Mouse (Mus musculus) neural tube, embryonic 14.5 days (tissue): Measurements from ENCODE around the gene Adh7. TPM values are rescaled to one million over a fixed set of nuclear protein-coding genes. Genes with fewer than 3 reads are reported as not detected.

ENCODE experiments used
- ATAC-seq: fragments of 200-750 bp; cut with Nextera tagmentation; 2 replicates; pipeline ENCODE4 v1.8.0; 2017; ENCODE audit warnings: low read depth, mild to moderate bottlenecking, moderate TSS enrichment, moderate library complexity
- H3K27ac ChIP-seq: fragments of 300-500 bp; sonication (generic); 2 replicates; pipeline ENCODE4 v1.5.1; 2014; ENCODE audit warnings: low read depth, mild to moderate bottlenecking, control low read depth, low read length, moderate library complexity, mixed read lengths
- H3K27me3 ChIP-seq: fragments of 300-500 bp; sonication (generic); 2 replicates; pipeline ENCODE4 v1.6.1; 2014; ENCODE audit warnings: low read length; ENCODE audit not compliant: control insufficient read depth, insufficient read depth
- H3K36me3 ChIP-seq: fragments of 300-500 bp; sonication (generic); 2 replicates; pipeline ENCODE4 v1.6.1; 2014; ENCODE audit warnings: low read length, mixed read lengths; ENCODE audit not compliant: control insufficient read depth, insufficient read depth
- H3K4me1 ChIP-seq: fragments of 300-500 bp; sonication (generic); 2 replicates; pipeline ENCODE4 v1.6.1; 2014; ENCODE audit warnings: low read length; ENCODE audit not compliant: control insufficient read depth, insufficient read depth
- H3K4me2 ChIP-seq: fragments of 300-500 bp; sonication (generic); 2 replicates; pipeline ENCODE4 v1.6.1; 2014; ENCODE audit warnings: mild to moderate bottlenecking, low read depth, low read length, control low read depth
- H3K4me3 ChIP-seq: fragments of 300-500 bp; sonication (generic); 2 replicates; pipeline ENCODE4 v1.5.1; 2014; ENCODE audit warnings: low read depth, low read length, control low read depth, mixed read lengths
- H3K9ac ChIP-seq: fragments of 300-500 bp; sonication (generic); replicated peaks from 2 replicates; pipeline ENCODE4 v1.6.1; 2014; ENCODE audit warnings: low read depth, mild to moderate bottlenecking, control low read depth, low read length, mixed read lengths
- H3K9me3 ChIP-seq: fragments of 300-500 bp; sonication (generic); 2 replicates; pipeline ENCODE4 v1.6.1; 2016; ENCODE audit warnings: low read length; ENCODE audit not compliant: control insufficient read depth
- WGBS: fragments of 180-500 bp; shearing (Covaris S2); extraction: QIAGEN DNeasy Blood & Tissue Kit; methylation state at CpG from one replicate; pipeline ENCODE4 v1.1.7; 2014; 5-methylcytosine and 5-hydroxymethylcytosine counted together
- polyA plus RNA-seq: library from polyadenylated mRNA; unstranded; fragments of >200 nt; fragmentation: Nextera tagmentation; extraction: Ambion mirVana; gene quantifications from 2 replicates; pipeline ENCODE4 v1.2.1, GENCODE M21; 2014

Gene Adh7
- polyA plus RNA-seq, 1 experiment from 2014 or later: 0.54 TPM

GRCm38 (mm10) chr3:138255366-138255765 is 37.8 kb downstream of the Adh7 start:
- Histone ChIP-seq H3K4me3 (no peak overlapping the region), H3K36me3 (no peaks in the 10 kb centered on the region), H3K27ac (no peak overlapping the region), H3K27me3 (no peaks in the 10 kb centered on the region), H3K4me1 (no peaks in the 10 kb centered on the region), H3K9me3 (no peaks in the 10 kb centered on the region), H3K4me2 (no peak overlapping the region), H3K9ac (no peak overlapping the region)
- 34% methylated on average over 3 of the region's 3 CpGs for WGBS
- ATAC-seq: no peak

GRCm38 (mm10) chr3:138255780-138256550 is 38.4 kb downstream of the Adh7 start:
- Histone ChIP-seq H3K9me3 (no peaks in the 10 kb centered on the region), H3K4me3 (no peak overlapping the region), H3K9ac (no peak overlapping the region), H3K4me2 (no peak overlapping the region), H3K27ac (no peak overlapping the region), H3K27me3 (no peaks in the 10 kb centered on the region), H3K36me3 (no peaks in the 10 kb centered on the region), H3K4me1 (no peaks in the 10 kb centered on the region)
- no peak for ATAC-seq
- WGBS: 88% methylated on average over 9 of the region's 9 CpGs

GRCm38 (mm10) chr3:138260721-138261669 is 43.4 kb downstream of the Adh7 start, which contains the start of gene Adh1:
Adh1 (plus strand) TSS chr3:138260991.
- ATAC-seq: no peak
- Histone ChIP-seq H3K9me3 (no peaks in the 10 kb centered on the region), H3K27me3 (no peaks in the 10 kb centered on the region), H3K9ac (no peak within 1 kb of the TSS), H3K36me3 (no peaks in the 10 kb centered on the region), H3K27ac (no peak within 1 kb of the TSS), H3K4me1 (no peaks in the 10 kb centered on the region), H3K4me3 (no peak within 1 kb of the TSS), H3K4me2 (no peak within 1 kb of the TSS)
- 92% methylated on average over 11 of the region's 11 CpGs for whole genome bisulfite sequencing

- H3K9ac ChIP-seq: no peak overlapping the region
- no peaks in the 10 kb centered on the region for H3K36me3 ChIP-seq
- no peak overlapping the region for H3K4me3 ChIP-seq
- no peaks in the 10 kb centered on the region for H3K27me3 ChIP-seq
- no peak overlapping the region for H3K4me2 ChIP-seq
- WGBS: 83% methylated on average over 4 of the region's 4 CpGs
- H3K27ac ChIP-seq: no peak overlapping the region
- H3K9me3 ChIP-seq: no peaks in the 10 kb centered on the region
- ATAC-seq: no peak
- no peaks in the 10 kb centered on the region for H3K4me1 ChIP-seq
Observed at GRCm38 (mm10) chr3:138262568-138262967, 45.0 kb downstream of the Adh7 start.

- no peak for ATAC-seq
- no peaks in the 10 kb centered on the region for H3K36me3 ChIP-seq
Observed at GRCm38 (mm10) chr3:138263154-138263930, 45.8 kb downstream of the Adh7 start.

GRCm38 (mm10) chr3:138264648-138265047 is 47.1 kb downstream of the Adh7 start:
- H3K36me3 ChIP-seq: no peaks in the 10 kb centered on the region
- no peak overlapping the region for H3K9ac ChIP-seq
- no peaks in the 10 kb centered on the region for H3K4me1 ChIP-seq
- no peak for ATAC-seq
- 85% methylated on average over 3 of the region's 3 CpGs for whole genome bisulfite sequencing
- H3K4me3 ChIP-seq: no peak overlapping the region
- H3K27me3 ChIP-seq: no peaks in the 10 kb centered on the region
- no peak overlapping the region for H3K27ac ChIP-seq
- H3K4me2 ChIP-seq: no peak overlapping the region
- no peaks in the 10 kb centered on the region for H3K9me3 ChIP-seq

More at GRCm38 (mm10) chr3:138263154-138263930, 45.8 kb downstream of the Adh7 start:
- H3K4me3 ChIP-seq: no peak overlapping the region
- no peak overlapping the region for H3K27ac ChIP-seq
- no peaks in the 10 kb centered on the region for H3K4me1 ChIP-seq
- no peak overlapping the region for H3K4me2 ChIP-seq
- no peaks in the 10 kb centered on the region for H3K27me3 ChIP-seq
- H3K9ac ChIP-seq: no peak overlapping the region
- 82% methylated on average over 5 of the region's 5 CpGs for WGBS
- H3K9me3 ChIP-seq: no peaks in the 10 kb centered on the region

GRCm38 (mm10) chr3:138270507-138270906 is 52.9 kb downstream of the Adh7 start:
- WGBS: 3% methylated on average over 1 of the region's 1 CpGs
- no peak overlapping the region for H3K9ac ChIP-seq
- no peaks in the 10 kb centered on the region for H3K9me3 ChIP-seq
- H3K4me3 ChIP-seq: no peak overlapping the region
- no peak overlapping the region for H3K4me2 ChIP-seq
- no peaks in the 10 kb centered on the region for H3K27me3 ChIP-seq
- no peaks in the 10 kb centered on the region for H3K4me1 ChIP-seq
- no peak overlapping the region for H3K27ac ChIP-seq
- ATAC-seq: no peak
- no peaks in the 10 kb centered on the region for H3K36me3 ChIP-seq

GRCm38 (mm10) chr3:138271297-138271696 is 53.7 kb downstream of the Adh7 start:
- Histone ChIP-seq H3K4me2 (no peak overlapping the region), H3K27me3 (no peaks in the 10 kb centered on the region)

More at GRCm38 (mm10) chr3:138271297-138271696, 53.7 kb downstream of the Adh7 start:
- H3K36me3 ChIP-seq: no peaks in the 10 kb centered on the region
- no peak overlapping the region for H3K4me3 ChIP-seq
- H3K9ac ChIP-seq: no peak overlapping the region
- 24% methylated on average over 2 of the region's 2 CpGs for WGBS
- no peak for ATAC-seq
- no peaks in the 10 kb centered on the region for H3K4me1 ChIP-seq
- H3K27ac ChIP-seq: no peak overlapping the region
- no peaks in the 10 kb centered on the region for H3K9me3 ChIP-seq
